Mouse (Mus musculus) C3H10T1/2 (cell line): Measurements from ENCODE around the gene Usp54. TPM values are rescaled to one million over a fixed set of nuclear protein-coding genes. Genes with fewer than 3 reads are reported as not detected.

ENCODE experiments used
- polyA plus RNA-seq, 2 experiments: library from polyadenylated mRNA; unstranded; fragments of >200 nt; fragmentation: generic; extraction: Trizol; gene quantifications; one replicate each; pipeline ENCODE4 v1.2.1; 2012; ENCODE audit warnings: missing spikeins in 2 of 2

The Usp54 gene
- 1 to 10 TPM in 1 of 2 experiments, under 1 TPM in 1; 0.39 to 4.7 TPM for polyA plus RNA-seq

DNA sequence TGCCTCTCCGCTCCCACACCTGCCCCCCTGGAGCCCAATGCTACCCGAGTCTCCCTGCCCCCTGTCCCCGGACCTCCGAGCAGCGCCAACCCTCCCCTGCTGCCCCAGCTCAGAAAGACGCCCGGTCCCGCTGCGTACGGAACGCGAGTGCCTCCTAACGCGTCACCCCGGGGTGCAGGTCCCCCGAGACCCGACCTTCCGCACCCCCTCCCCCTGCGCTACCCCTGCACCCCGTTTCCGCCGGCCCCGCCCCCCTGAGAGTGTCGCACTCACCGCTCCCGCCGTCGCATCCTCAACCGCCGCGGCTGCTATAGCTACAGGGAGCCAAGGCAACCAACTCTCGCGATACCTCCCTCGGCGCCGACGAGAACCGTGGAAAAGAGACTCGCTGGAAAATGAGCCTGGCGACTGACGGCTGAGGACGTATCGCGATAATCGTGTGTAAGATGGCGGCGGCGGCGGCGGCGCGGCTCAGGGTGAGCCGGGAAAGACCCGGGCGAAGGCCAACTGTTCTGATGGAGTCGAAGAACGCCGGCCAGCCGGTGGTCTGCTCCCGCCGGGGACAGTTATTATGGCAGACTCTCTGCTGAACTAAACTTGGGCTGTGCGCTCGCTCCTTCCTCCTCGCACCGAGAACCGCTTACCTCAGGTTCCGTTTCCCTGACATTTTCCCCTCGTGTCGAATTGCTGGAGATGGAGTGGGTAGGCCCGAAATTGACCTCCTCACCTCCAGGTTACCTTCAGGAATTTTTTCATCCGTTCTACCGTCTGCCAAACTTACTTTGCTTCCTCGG lies at the start of gene Usp54:
Gene Usp54, minus strand, starts transcription at position 420 of the 794 bp plus-strand sequence.

DNA sequence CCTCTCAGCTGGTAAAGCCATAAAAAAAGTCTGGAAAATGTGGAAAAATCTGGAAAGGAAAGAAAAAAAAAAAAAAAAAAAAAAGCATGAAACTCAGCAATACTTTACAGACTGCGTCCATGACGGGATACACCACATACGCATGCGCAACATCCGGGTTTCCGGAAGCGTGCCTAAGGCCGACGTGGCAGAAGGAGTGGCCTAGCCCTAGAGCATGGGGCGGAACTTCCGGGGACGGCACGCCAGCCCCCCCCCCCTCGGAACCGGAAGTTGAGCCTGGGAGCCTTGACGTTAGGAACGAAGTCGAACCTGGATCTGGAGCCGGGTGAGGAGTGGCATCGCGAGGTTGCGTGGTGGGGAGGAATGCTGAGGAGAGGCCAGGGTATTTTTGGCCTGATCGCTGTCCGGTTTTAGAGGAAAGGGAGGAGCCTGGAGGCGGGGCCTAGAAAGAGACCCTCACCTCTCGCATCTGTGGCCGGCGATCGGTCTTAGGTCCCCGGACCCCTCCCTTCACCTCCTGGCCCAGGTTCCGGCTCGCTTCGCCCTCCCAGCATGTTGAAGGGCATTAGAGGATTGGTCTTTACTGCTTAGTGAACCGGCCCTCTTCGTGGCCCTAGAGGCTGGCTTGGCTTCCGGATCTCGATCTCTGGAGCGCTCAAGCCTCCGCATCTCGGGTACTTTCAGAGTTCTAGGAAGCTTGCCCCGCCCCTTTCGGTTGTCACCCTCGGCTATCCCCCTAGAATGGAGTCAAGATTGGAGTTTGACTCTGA lies 33.4 kb upstream of the Usp54 start, which contains the start of gene Sec24c:
Gene Sec24c, plus strand, starts transcription at position 245 of the 770 bp plus-strand sequence.

DNA sequence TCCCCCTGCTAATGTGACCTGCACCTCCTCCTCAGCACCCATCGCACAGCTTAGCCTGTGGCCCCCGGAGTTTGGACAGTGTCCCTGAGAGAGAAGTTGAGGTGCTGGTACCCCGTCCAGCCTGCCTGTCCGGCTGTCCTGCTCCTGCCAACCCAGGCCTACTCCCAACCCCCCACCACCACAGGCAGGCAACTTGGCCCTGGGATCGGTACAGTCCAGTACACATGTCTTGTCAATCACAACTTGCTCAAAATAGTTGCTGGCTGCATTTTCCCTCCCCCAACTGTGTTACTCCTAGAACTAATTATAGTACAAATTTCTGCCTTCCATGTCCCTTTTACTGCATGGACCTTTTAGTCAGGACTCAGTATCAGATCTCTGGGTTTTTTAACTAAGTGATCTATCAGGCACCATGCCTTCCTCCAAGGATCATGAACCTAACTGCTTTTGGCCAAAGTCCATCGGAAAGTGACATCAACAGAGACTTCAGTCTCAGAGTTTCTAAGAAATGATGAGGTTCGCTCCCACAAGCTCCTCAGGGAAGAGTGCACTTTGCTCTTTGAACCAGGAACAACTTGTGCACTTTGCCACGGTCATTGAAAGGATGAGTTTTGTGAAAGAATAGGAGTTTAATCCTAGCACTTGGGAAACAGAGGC lies 27.4 kb upstream of the Usp54 start, which contains the start of gene Synpo2l:
Gene Synpo2l, minus strand, starts transcription at position 201 of the 657 bp plus-strand sequence.

DNA sequence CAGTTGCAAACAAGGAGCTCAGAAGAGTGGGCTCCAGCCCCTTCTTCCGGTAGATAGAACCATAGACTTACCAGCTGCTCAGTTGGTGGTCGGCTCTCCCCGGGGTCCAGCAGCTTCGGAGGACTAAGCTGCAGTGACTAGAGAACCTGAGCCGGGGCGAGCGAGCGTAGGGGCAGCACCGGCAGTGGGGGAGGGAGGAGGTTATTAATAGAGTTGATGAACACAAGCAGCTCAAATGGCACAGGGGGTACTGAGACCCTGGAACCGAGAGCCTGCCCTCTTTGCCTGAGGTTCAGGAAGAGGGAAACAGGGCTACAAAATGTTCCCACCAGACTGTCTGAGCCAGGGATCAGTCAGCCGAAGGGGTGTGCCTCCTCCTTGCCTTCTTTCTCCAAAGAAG lies 15.5 kb upstream of the Usp54 start, which contains the start of gene Myoz1:
Gene Myoz1, minus strand, starts transcription at position 180 of the 400 bp plus-strand sequence.

DNA sequence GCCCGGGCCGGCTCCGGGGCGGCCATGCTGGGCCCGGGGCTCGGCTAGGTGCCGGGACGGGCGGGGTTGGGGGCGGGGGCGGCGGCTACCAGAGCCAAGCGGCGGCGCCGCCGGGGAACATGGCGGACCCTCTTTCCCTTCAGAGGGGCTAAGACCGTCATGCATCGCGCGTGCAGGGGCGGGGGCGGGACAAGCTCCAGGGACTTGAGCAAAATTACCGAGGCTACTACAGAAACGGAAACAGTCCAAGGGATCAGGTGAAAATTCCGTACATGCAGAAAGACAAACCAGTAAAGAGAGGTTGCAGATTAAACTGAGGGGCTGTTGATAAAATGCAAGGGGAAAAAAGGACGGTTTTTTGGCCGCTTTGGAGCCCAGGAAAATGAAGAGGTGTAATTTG lies 94.4 kb downstream of the Usp54 start, which contains the start of gene Ppp3cb:
Gene Ppp3cb, minus strand, starts transcription at position 159 of the 400 bp plus-strand sequence.

Other genes with a start within 250 kb of the Usp54 start
- gene Mrps16, start 247.4 kb downstream of the Usp54 start, polyA plus RNA-seq = 100 to 1,000 TPM; 103 to 144 TPM
- under 1 TPM in 1 of 2 experiments, not detected in 1; 0.05 TPM for gene Cfap70, start 188.8 kb downstream of the Usp54 start, polyA plus RNA-seq
- gene Anxa7, start 160.9 kb downstream of the Usp54 start, polyA plus RNA-seq = 10 to 100 TPM; 17.3 to 62.4 TPM
- under 1 TPM in 1 of 2 experiments, not detected in 1; 0.26 TPM for gene Mss51, start 144.2 kb downstream of the Usp54 start, polyA plus RNA-seq
- 10 to 100 TPM in 1 of 2 experiments, 1 to 10 TPM in 1; 2.9 to 17.3 TPM for gene Ppp3cb, start 94.5 kb downstream of the Usp54 start, polyA plus RNA-seq
- under 1 TPM; 0.07 to 0.22 TPM for gene Myoz1, start 15.5 kb upstream of the Usp54 start, polyA plus RNA-seq
- gene Synpo2l, start 27.3 kb upstream of the Usp54 start, polyA plus RNA-seq = under 1 TPM; 0.05 to 0.26 TPM
- 10 to 100 TPM; 12.6 to 57.0 TPM for gene Sec24c, start 33.2 kb upstream of the Usp54 start, polyA plus RNA-seq
- 1 to 10 TPM; 1.3 to 5.5 TPM for gene Fut11, start 53.9 kb upstream of the Usp54 start, polyA plus RNA-seq
- gene Chchd1, start 61.9 kb upstream of the Usp54 start, polyA plus RNA-seq = 100 to 1,000 TPM in 1 of 2 experiments, 10 to 100 TPM in 1; 95.4 to 107 TPM
- gene Zswim8, start 66.5 kb upstream of the Usp54 start, polyA plus RNA-seq = 10 to 100 TPM; 45.1 to 90.8 TPM
- gene Ndst2, start 93.5 kb upstream of the Usp54 start, polyA plus RNA-seq = 10 to 100 TPM; 12.6 to 24.0 TPM
- gene Camk2g, start 153.0 kb upstream of the Usp54 start, polyA plus RNA-seq = 10 to 100 TPM in 1 of 2 experiments, 1 to 10 TPM in 1; 8.7 to 52.0 TPM
- gene Plau, start 195.6 kb upstream of the Usp54 start, polyA plus RNA-seq = 10 to 100 TPM in 1 of 2 experiments, 1 to 10 TPM in 1; 1.1 to 15.2 TPM